ENCODE assay signal across 17 mouse cellular contexts in the genomic region with DNA sequence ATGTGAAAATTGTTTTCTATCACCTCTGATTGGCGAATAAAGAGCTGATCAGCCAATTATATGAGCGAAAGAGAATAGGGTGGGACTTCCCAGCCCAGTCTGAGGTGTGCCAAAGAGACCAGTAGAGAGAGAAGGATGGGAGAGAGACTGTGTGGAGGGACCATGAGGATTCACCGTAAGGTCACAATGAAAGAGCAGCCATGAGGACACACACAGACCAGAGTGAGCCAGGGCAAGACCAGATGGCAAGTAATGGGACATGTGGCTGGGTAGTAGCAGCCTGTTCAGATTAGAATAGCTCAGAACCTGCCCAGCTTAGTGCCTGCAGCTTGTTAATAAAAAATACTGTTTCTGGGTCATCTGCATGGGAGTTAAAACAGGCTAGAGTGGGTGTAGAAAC.
DNase-seq lines count a peak whose midpoint lies in the region; ATAC-seq lines count a peak whose summit lies in the region.
"Had no signal": no experiment of that assay in that cellular context is flagged by ENCODE, and none has a peak within 500 bp of the region (broad histone marks: within the 10 kb centered on the region; RNA-seq: fewer than 3 reads in every experiment).

No protein-coding gene starts in this region.

- intact Hi-C loops in left cerebral cortex, postnatal 36 days (cut with DNase I), result no loop called here

- H3K4me1 ChIP-seq in intestine, embryonic 14.5 days (replicated peaks; ENCODE audit: control insufficient read depth, insufficient read depth, low read length), result no peaks in the 10 kb centered on the region
- no peaks in the 10 kb centered on the region for H3K4me1 ChIP-seq in intestine, embryonic 15.5 days (replicated peaks)
- no peaks in the 10 kb centered on the region for H3K4me1 ChIP-seq in liver, embryonic 12.5 days
- H3K4me1 ChIP-seq in kidney, embryonic 16.5 days (ENCODE audit: insufficient read depth, low read length), result peaks cover 7% of the 10 kb centered on the region
- H3K4me1 ChIP-seq: embryonic facial prominence, embryonic 10.5 days; forebrain, embryonic 13.5 days; heart, embryonic 12.5 days; hindbrain, embryonic 10.5 days had no signal

- peak; percentile 42 for DNase-seq in intestine, embryonic 14.5 days (ENCODE audit: low spot score)
- peak; percentile 7 to 25 for DNase-seq in cerebellum, adult 18-20 months
- peak; percentile 49 for DNase-seq in cerebellum, adult 9-11 months
- DNase-seq in left cerebral cortex, postnatal 36 days (ENCODE audit: low spot score in 2 of 2), result no peak
- DNase-seq: adrenal gland, postnatal 10 days; forebrain, postnatal 0 days; gastrocnemius, postnatal 14 days; kidney, adult 11 months had no signal

- H3K9ac ChIP-seq in intestine, embryonic 14.5 days (ENCODE audit: low read length), result no peak overlapping the region
- no peak overlapping the region for H3K9ac ChIP-seq in intestine, embryonic 15.5 days
- no peak overlapping the region for H3K9ac ChIP-seq in liver, embryonic 12.5 days
- H3K9ac ChIP-seq in kidney, embryonic 16.5 days (replicated peaks; ENCODE audit: low read length), result no peak overlapping the region
- H3K9ac ChIP-seq: forebrain, embryonic 13.5 days; forebrain, postnatal 0 days; heart, embryonic 12.5 days; hindbrain, embryonic 14.5 days had no signal

- no peak for ATAC-seq in intestine, embryonic 14.5 days (replicated peaks; ENCODE audit: low FRiP score, low TSS enrichment, low read depth)
- no peak for ATAC-seq in intestine, embryonic 15.5 days
- 0 out of 2 replicates have a peak, but pooled peaks have one; percentile 10 for ATAC-seq in granulocyte monocyte progenitor cell, adult 5-6 weeks (replicated peaks; ENCODE audit: poor library complexity, severe bottlenecking)
- no peak for ATAC-seq in liver, embryonic 12.5 days
- ATAC-seq in kidney, embryonic 16.5 days (ENCODE audit: low FRiP score, low TSS enrichment), result no peak
- ATAC-seq: forebrain, embryonic 13.5 days; forebrain, postnatal 0 days had no signal

- H3K9me3 ChIP-seq in intestine, embryonic 14.5 days (ENCODE audit: control insufficient read depth, low read length), result no peaks in the 10 kb centered on the region
- H3K9me3 ChIP-seq in intestine, embryonic 15.5 days, result no peaks in the 10 kb centered on the region
- no peaks in the 10 kb centered on the region for H3K9me3 ChIP-seq in liver, embryonic 12.5 days (replicated peaks)
- H3K9me3 ChIP-seq in kidney, embryonic 16.5 days (ENCODE audit: low read length), result 0 out of 2 replicates have a peak, but pooled peaks cover 4% of the 10 kb centered on the region
- H3K9me3 ChIP-seq: embryonic facial prominence, embryonic 10.5 days; forebrain, embryonic 13.5 days; heart, embryonic 12.5 days; hindbrain, embryonic 10.5 days had no signal

- no peaks in the 10 kb centered on the region for H3K36me3 ChIP-seq in intestine, embryonic 14.5 days (ENCODE audit: control insufficient read depth, insufficient read depth, low read length)
- H3K36me3 ChIP-seq in intestine, embryonic 15.5 days, result no peaks in the 10 kb centered on the region
- H3K36me3 ChIP-seq in liver, embryonic 12.5 days, result no peaks in the 10 kb centered on the region
- H3K36me3 ChIP-seq in kidney, embryonic 16.5 days (ENCODE audit: insufficient read depth, low read length), result no peaks in the 10 kb centered on the region
- H3K36me3 ChIP-seq: embryonic facial prominence, embryonic 10.5 days; heart, embryonic 12.5 days; hindbrain, embryonic 10.5 days had no signal

- no peak overlapping the region for H3K27ac ChIP-seq in intestine, embryonic 14.5 days (ENCODE audit: low read depth)
- no peak overlapping the region for H3K27ac ChIP-seq in intestine, embryonic 15.5 days
- H3K27ac ChIP-seq in liver, embryonic 12.5 days, result no peak overlapping the region
- H3K27ac ChIP-seq in kidney, embryonic 16.5 days (ENCODE audit: low read length), result no peak overlapping the region
- H3K27ac ChIP-seq: embryonic facial prominence, embryonic 10.5 days; forebrain, embryonic 13.5 days; hindbrain, embryonic 10.5 days; hindbrain, embryonic 14.5 days had no signal

- H3K4me2 ChIP-seq in intestine, embryonic 14.5 days (ENCODE audit: low read length), result no peak overlapping the region
- H3K4me2 ChIP-seq in intestine, embryonic 15.5 days (replicated peaks), result no peak overlapping the region
- no peak overlapping the region for H3K4me2 ChIP-seq in liver, embryonic 12.5 days
- H3K4me2 ChIP-seq in kidney, embryonic 16.5 days (replicated peaks; ENCODE audit: low read depth, low read length), result no peak overlapping the region
- H3K4me2 ChIP-seq: forebrain, embryonic 13.5 days; heart, embryonic 12.5 days; hindbrain, embryonic 14.5 days had no signal

- no peak overlapping the region for H3K4me3 ChIP-seq in intestine, embryonic 14.5 days (ENCODE audit: low read depth, low read length)
- H3K4me3 ChIP-seq in intestine, embryonic 15.5 days (replicated peaks), result no peak overlapping the region
- H3K4me3 ChIP-seq in liver, embryonic 12.5 days, result no peak overlapping the region
- H3K4me3 ChIP-seq in kidney, embryonic 16.5 days (ENCODE audit: low read length), result no peak overlapping the region
- H3K4me3 ChIP-seq: embryonic facial prominence, embryonic 10.5 days; forebrain, embryonic 13.5 days; heart, embryonic 12.5 days; hindbrain, embryonic 10.5 days had no signal

- no peaks in the 10 kb centered on the region for H3K27me3 ChIP-seq in intestine, embryonic 14.5 days (replicated peaks; ENCODE audit: control insufficient read depth, insufficient read depth, low read length)
- H3K27me3 ChIP-seq in intestine, embryonic 15.5 days (replicated peaks), result no peaks in the 10 kb centered on the region
- H3K27me3 ChIP-seq in liver, embryonic 12.5 days (replicated peaks), result no peaks in the 10 kb centered on the region
- no peaks in the 10 kb centered on the region for H3K27me3 ChIP-seq in kidney, embryonic 16.5 days (ENCODE audit: insufficient read depth, low read length)
- H3K27me3 ChIP-seq: forebrain, embryonic 13.5 days; heart, embryonic 12.5 days had no signal

- WGBS in intestine, embryonic 14.5 days, result 93% methylated on average over 3 of the region's 3 CpGs
- 88% methylated on average over 3 of the region's 3 CpGs for WGBS in intestine, embryonic 15.5 days
- WGBS in liver, embryonic 12.5 days (ENCODE audit: insufficient replicate concordance), result 65% methylated on average over 3 of the region's 3 CpGs
- WGBS in kidney, embryonic 16.5 days, result 95% methylated on average over 3 of the region's 3 CpGs

Comparison
In these comparisons a context has a peak if more than half of its experiments do, and no peak if none do; other contexts are left out.
1. DNase-seq: peak in intestine, embryonic 14.5 days (single experiment), cerebellum, adult 18-20 months (2 of 2) and cerebellum, adult 9-11 months (single experiment); none in left cerebral cortex, postnatal 36 days (0 of 2).